Mouse (Mus musculus) skeletal muscle tissue, postnatal 0 days (tissue): ENCODE results near the gene Resp18. TPM values are rescaled to one million over a fixed set of nuclear protein-coding genes. Genes with fewer than 3 reads are reported as not detected.

ENCODE experiments used
- polyA plus RNA-seq: library from polyadenylated mRNA; unstranded; fragments of >200 nt; fragmentation: Nextera tagmentation; extraction: Ambion mirVana; gene quantifications from 2 replicates; pipeline ENCODE4 v1.2.1, GENCODE M21; 2015

The Resp18 gene
- 0.21 TPM in 1 of 2 replicates, not detected in the other for polyA plus RNA-seq

DNA sequence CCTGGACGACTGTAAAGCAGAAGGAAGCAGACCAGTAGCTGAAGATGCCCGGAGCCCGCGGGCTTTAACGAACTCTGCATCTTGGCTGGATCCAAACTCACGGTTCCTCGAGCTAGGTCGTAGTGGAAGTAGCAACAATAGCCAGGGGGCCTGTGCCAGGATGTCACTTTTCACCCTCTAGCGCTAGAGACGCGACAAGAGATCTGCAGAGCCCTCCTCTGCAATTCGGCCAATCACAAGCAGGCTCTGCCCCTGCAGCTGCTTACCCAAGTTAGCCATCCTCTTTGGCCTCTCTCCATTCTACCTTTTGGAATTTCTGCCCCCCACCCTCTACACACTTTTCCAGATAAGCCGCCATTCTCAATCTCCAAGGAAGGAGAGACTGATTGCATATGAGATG lies at the start of gene Resp18:
Gene Resp18, minus strand, starts transcription at position 188 of the 400 bp plus-strand sequence.

DNA sequence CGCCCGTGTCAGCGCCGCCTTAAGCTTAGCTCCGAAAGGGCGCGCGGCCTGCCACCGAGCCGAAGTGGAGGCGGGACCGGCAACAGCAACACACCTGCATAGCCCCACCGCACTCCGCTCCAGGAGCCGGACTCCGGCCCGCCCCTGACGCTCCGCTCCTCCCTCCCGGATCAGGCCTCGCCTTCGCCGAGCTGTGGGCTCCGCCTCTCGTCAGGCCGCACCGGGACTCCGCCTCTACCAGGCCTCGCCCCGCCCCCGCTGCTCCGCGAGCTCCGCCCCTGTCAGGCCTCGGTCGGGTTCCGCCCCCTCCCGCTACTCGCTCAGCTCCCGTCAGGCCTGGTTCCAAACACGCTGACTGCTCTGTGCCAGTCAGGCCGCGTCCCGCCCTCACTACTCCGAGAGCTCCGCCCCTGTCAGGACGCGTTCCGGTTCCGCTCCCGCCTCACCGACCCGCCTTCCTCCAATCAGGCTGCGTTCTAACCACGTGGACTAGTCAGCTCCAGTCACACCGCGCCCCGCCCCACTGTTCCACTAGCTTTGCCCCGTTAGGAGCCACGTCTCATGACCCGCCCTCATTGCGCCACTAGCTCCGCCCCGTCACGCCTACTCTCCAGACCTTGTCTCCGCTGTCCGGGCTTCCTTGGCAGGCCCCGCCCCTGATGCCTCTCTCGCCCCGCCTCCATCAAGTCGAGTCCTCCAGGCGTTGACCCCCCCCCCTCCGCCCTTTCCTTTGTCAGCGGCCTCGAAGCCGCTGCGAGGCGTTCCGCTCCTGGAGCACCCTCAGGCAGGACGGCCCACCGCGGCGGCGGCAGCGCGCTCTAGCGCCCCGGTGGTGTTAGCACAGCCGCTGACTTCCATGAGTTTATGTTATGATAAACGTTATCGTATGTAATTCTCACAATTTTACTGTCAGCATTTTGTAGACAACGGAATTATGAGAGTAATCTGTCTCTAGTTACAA lies 39.3 kb upstream of the Resp18 start, which contains the start of gene Dnpep:
Gene Dnpep, minus strand, starts transcription at position 750 of the 961 bp plus-strand sequence.

DNA sequence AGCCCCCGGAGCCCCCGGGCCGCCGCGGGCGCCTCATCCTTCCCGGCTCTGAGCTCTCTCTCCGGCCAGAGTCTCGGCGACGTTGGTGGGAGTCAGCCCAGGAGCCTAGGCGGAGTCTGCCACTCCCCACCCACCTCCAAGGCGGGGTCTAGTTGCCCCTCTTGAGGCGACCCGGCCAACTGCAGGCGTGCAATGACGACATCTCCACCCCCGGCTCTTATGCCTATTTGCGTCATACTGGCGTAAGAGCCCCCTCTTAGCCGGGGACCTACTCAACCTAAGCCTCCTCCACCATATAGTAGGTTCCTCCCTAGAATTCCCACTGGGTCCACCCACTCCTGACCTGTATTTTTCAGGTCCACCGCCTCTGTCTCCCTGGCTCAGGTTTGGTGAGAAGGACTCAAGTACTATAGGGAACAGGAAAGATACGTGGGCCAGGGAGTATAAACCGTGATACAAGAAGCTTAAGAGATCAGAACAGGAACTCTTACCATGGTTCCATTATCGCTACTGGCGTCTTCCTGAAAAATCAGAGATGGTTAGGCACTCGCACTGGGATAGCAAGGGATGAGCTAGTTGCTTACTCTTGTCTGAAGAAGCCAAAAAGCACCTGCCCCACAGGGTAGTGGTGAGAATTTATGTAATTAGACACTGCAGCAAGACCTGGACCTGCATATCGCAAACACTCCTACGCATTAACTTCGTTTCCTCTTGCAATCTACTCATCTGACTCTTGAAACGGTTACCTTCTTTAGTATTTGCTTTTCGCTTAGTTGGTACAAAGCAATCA lies 13.9 kb downstream of the Resp18 start, which contains the start of gene Ptprn:
Gene Ptprn, minus strand, starts transcription at position 412 of the 790 bp plus-strand sequence.

DNA sequence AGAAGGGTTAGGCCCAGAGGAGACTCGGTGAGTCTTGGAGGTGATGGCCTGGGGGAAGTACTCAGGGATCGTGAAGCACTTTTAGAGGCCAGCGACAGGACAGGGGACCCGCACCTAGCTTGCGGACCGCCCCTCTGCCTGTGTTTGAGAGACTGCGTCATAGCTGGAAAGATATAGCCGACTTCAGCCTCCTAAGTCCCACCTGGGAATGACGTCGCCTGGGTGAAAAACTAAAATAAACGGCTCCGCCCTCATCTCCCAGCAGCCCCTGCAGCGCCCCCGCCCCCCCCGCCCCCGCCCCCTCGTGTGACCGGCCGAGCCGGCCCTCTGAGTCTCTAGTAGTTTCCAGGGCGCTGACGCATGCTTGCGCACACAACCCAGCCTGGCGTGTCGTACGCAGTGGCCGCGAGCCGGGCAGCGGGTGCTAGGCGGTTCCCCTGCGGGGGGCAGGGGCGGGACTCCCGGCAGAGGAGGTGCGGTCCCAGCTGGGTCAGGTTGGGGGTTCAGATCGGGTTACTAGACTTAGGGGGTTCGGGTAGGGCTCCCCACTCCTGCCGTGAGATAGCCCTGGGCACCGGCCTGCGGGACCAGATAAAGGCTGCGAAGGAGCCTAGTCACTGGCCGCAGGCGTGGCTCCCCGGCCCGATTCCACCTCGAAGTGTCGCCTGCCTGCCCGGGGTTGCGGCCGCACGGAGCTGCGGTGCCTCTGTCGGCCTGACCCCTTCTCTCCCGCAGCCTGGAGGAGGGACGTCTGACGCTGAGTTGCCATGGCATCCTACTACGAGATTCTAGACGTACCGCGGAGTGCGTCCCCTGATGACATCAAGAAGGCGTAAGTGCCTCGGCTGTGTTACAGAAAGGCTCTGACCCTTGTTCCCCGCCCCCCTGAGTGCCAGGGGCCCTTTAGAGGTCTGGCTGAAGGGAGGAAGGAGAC lies 41.8 kb downstream of the Resp18 start, which contains the start of gene Dnajb2:
Gene Dnajb2, plus strand, starts transcription at position 290 of the 934 bp plus-strand sequence.

DNA sequence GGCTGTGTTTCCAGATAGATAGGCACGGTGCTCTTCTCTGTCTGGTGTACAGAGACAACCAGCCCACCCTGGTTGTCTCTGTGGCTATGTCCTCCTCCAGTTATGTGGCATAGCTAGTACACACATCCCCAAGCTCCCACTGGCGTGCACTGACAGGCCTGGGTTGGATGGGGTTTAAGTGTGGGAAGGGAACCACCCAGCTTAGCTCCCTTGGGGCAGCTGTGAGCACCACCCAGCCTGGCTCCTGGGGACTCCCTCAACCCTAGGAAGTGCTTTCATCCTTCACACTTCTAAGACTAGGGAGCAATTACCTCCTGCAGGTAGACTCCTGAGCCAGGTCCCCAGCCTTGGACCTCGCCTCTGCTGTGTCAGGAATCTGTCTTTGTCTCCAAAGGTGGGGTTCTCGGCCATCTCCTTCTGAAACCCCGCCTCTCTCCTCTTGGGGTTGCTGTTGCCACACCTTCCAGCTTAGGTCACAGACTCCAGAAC lies 46.5 kb downstream of the Resp18 start, which contains the start of gene A630095N17Rik:
Gene A630095N17Rik, minus strand, starts transcription at position 439 of the 489 bp plus-strand sequence.

Other genes starting within 250 kb of the Resp18 start
- gene Nhej1, start 153.2 kb downstream of the Resp18 start, polyA plus RNA-seq, result 7.6 and 9.8 TPM in 2 replicates
- 0.09 and 0.15 TPM in 2 replicates for gene Slc23a3, start 144.5 kb downstream of the Resp18 start, polyA plus RNA-seq
- 30.1 and 31.4 TPM in 2 replicates for gene Cnppd1, start 135.7 kb downstream of the Resp18 start, polyA plus RNA-seq
- gene Retreg2, start 135.6 kb downstream of the Resp18 start, polyA plus RNA-seq, result 20.3 and 22.1 TPM in 2 replicates
- gene Zfand2b, start 109.8 kb downstream of the Resp18 start, polyA plus RNA-seq, result 23.6 and 26.7 TPM in 2 replicates
- 38.0 and 41.5 TPM in 2 replicates for gene Abcb6, start 98.0 kb downstream of the Resp18 start, polyA plus RNA-seq
- 10.5 and 11.8 TPM in 2 replicates for gene Ankzf1, start 86.3 kb downstream of the Resp18 start, polyA plus RNA-seq
- gene Atg9a, start 86.2 kb downstream of the Resp18 start, polyA plus RNA-seq, result 29.1 and 34.9 TPM in 2 replicates
- gene Glb1l, start 67.6 kb downstream of the Resp18 start, polyA plus RNA-seq, result 4.6 and 5.3 TPM in 2 replicates
- gene Stk16, start 67.6 kb downstream of the Resp18 start, polyA plus RNA-seq, result 43.6 and 48.1 TPM in 2 replicates
- gene Tuba4a, start 58.5 kb downstream of the Resp18 start, polyA plus RNA-seq, result 163 and 207 TPM in 2 replicates
- gene A630095N17Rik, start 46.3 kb downstream of the Resp18 start, polyA plus RNA-seq, result not detected in 2 replicates
- 27.1 and 28.1 TPM in 2 replicates for gene Dnajb2, start 42.0 kb downstream of the Resp18 start, polyA plus RNA-seq
- 0.11 and 0.13 TPM in 2 replicates for gene Ptprn, start 13.9 kb downstream of the Resp18 start, polyA plus RNA-seq
- gene Dnpep, start 39.6 kb upstream of the Resp18 start, polyA plus RNA-seq, result 103 and 105 TPM in 2 replicates
- 2,318 and 2,325 TPM in 2 replicates for gene Des, start 81.9 kb upstream of the Resp18 start, polyA plus RNA-seq
- gene Speg, start 96.9 kb upstream of the Resp18 start, polyA plus RNA-seq, result 12.7 and 16.2 TPM in 2 replicates
- gene Gmppa, start 157.5 kb upstream of the Resp18 start, polyA plus RNA-seq, result 40.2 and 53.0 TPM in 2 replicates
- gene Asic4, start 172.0 kb upstream of the Resp18 start, polyA plus RNA-seq, result 0.05 TPM in 1 of 2 replicates, not detected in the other
- 23.4 and 28.6 TPM in 2 replicates for gene Chpf, start 200.9 kb upstream of the Resp18 start, polyA plus RNA-seq
- 0.66 and 0.79 TPM in 2 replicates for gene Tmem198, start 201.1 kb upstream of the Resp18 start, polyA plus RNA-seq
- 64.7 and 73.8 TPM in 2 replicates for gene Obsl1, start 228.0 kb upstream of the Resp18 start, polyA plus RNA-seq
- 12.4 and 13.5 TPM in 2 replicates for gene Inha, start 228.7 kb upstream of the Resp18 start, polyA plus RNA-seq
- 7.0 and 7.9 TPM in 2 replicates for gene Stk11ip, start 243.1 kb upstream of the Resp18 start, polyA plus RNA-seq